Mouse (Mus musculus) heart, embryonic 14.5 days (tissue): Measurements from ENCODE around the gene Pcbp4. TPM values are rescaled to one million over a fixed set of nuclear protein-coding genes. Genes with fewer than 3 reads are reported as not detected.

ENCODE experiments used
- ATAC-seq: fragments of 200-750 bp; cut with Nextera tagmentation; 2 replicates; pipeline ENCODE4 v1.8.0; 2017; ENCODE audit warnings: low read depth, moderate TSS enrichment; ENCODE audit not compliant: insufficient number of reproducible peaks, insufficient read depth, low FRiP score
- H3K27ac ChIP-seq, 2 experiments: fragments of 200-500 bp in 1 of 2; fragments of 300-500 bp in 1 of 2; sonication (generic) in 1 of 2; replicated peaks in 1 of 2; 2 replicates each; pipeline ENCODE4 v1.5.1; 2012 to 2014; ENCODE audit warnings: low read depth in 2 of 2, low read length in 2 of 2, control low read depth in 1 of 2, mild to moderate bottlenecking in 1 of 2, mixed read lengths in 1 of 2; ENCODE audit not compliant: control insufficient read depth in 1 of 2, insufficient read depth in 1 of 2
- H3K27me3 ChIP-seq: fragments of 300-500 bp; sonication (generic); 2 replicates; pipeline ENCODE4 v1.6.1; 2014; ENCODE audit warnings: mild to moderate bottlenecking, low read length, control low read depth; ENCODE audit not compliant: control insufficient read depth, insufficient read depth
- H3K36me3 ChIP-seq: fragments of 300-500 bp; sonication (generic); 2 replicates; pipeline ENCODE4 v1.6.1; 2014; ENCODE audit warnings: mild to moderate bottlenecking, control low read depth, low read length, mixed read lengths; ENCODE audit not compliant: control insufficient read depth, insufficient read depth
- H3K4me1 ChIP-seq, 2 experiments: fragments of 200-500 bp in 1 of 2; fragments of 300-500 bp in 1 of 2; sonication (generic) in 1 of 2; 2 replicates each; pipeline ENCODE4 v1.6.1; 2012 to 2014; ENCODE audit warnings: low read length in 2 of 2, control low read depth in 1 of 2, mixed read lengths in 1 of 2; ENCODE audit not compliant: control insufficient read depth in 2 of 2, insufficient read depth in 2 of 2
- H3K4me2 ChIP-seq: fragments of 300-500 bp; sonication (generic); 2 replicates; pipeline ENCODE4 v1.6.1; 2014; ENCODE audit warnings: mild to moderate bottlenecking, low read length
- H3K4me3 ChIP-seq, 2 experiments: fragments of 200-500 bp in 1 of 2; fragments of 300-500 bp in 1 of 2; sonication (generic) in 1 of 2; 2 replicates each; pipeline ENCODE4 v1.5.1; 2012 to 2014; ENCODE audit warnings: low read length in 2 of 2, mild to moderate bottlenecking in 2 of 2, control low read depth in 1 of 2, low read depth in 1 of 2, moderate library complexity in 1 of 2; ENCODE audit not compliant: control insufficient read depth in 1 of 2, insufficient read depth in 1 of 2
- H3K9ac ChIP-seq: fragments of 300-500 bp; sonication (generic); 2 replicates; pipeline ENCODE4 v1.6.1; 2014; ENCODE audit warnings: mild to moderate bottlenecking, low read length
- H3K9me3 ChIP-seq: fragments of 300-500 bp; sonication (generic); 2 replicates; pipeline ENCODE4 v1.6.1; 2016; ENCODE audit warnings: low read length, control low read depth; ENCODE audit not compliant: control insufficient read depth
- WGBS: fragments of 180-500 bp; shearing (Covaris S2); extraction: QIAGEN DNeasy Blood & Tissue Kit; methylation state at CpG from one replicate; pipeline ENCODE4 v1.1.7; 2014; 5-methylcytosine and 5-hydroxymethylcytosine counted together
- polyA plus RNA-seq: library from polyadenylated mRNA; unstranded; fragments of >200 nt; fragmentation: Nextera tagmentation; extraction: Ambion mirVana; gene quantifications from 2 replicates; pipeline ENCODE4 v1.2.1, GENCODE M21; 2014

Gene Pcbp4
- polyA plus RNA-seq, 1 experiment from 2014 or later = 66.4 TPM

DNA sequence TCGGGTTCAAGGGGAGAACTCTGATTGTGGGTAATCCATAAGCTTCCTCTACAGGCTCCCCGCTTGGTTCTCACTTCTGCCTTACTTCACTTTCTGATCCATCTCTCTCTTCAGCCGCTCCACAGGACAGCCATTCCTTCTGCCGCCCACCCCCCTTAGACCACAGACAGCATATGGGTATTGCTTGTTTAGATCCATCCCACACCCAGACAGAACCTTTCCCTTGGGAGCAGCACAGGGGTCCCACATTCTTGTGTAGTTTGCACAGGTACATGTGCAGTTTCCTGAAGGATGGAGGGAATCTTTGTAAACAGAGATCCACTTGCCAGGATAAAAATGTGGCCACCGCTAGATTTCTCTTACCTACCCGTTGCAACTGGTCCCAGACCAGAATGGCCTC lies 740 bp upstream of the Pcbp4 start:
- Histone ChIP-seq H3K27ac (no peak overlapping the region; a peak in 1 of 4 replicates), H3K27me3 (no peaks in the 10 kb centered on the region)
- ATAC-seq = no peak

GRCm38 (mm10) chr9:106452821-106453220 lies 270 bp upstream of the Pcbp4 start:
- no peaks in the 10 kb centered on the region for H3K9me3 ChIP-seq
- H3K4me2 ChIP-seq = peak overlapping the region; percentile 94
- H3K36me3 ChIP-seq = 0 out of 2 replicates have a peak, but pooled peaks cover 6% of the 10 kb centered on the region
- no peak for ATAC-seq
- H3K27me3 ChIP-seq = no peaks in the 10 kb centered on the region
- H3K9ac ChIP-seq = peak overlapping the region; percentile 86
- 3% methylated on average over 7 of the region's 7 CpGs for WGBS
- H3K27ac ChIP-seq = peak overlapping the region in 1 of 2 experiments; percentile 91; a peak in 1 of 4 replicates
- H3K4me1 ChIP-seq = peaks cover 45 to 71% of the 10 kb centered on the region in 2 experiments
- peak overlapping the region; percentile 66 to 77; a peak in 3 of 4 replicates for H3K4me3 ChIP-seq

More for the DNA sequence above, 740 bp upstream of the Pcbp4 start:
- Histone ChIP-seq H3K4me3 (no peak overlapping the region), H3K36me3 (0 out of 2 replicates have a peak, but pooled peaks cover 6% of the 10 kb centered on the region), H3K9ac (no peak overlapping the region), H3K4me1 (peaks cover 45 to 68% of the 10 kb centered on the region in 2 experiments), H3K9me3 (no peaks in the 10 kb centered on the region), H3K4me2 (peak overlapping the region; percentile 94; the same call in 1 of the 2 replicates)
- WGBS = 47% methylated on average over 6 of the region's 6 CpGs

DNA sequence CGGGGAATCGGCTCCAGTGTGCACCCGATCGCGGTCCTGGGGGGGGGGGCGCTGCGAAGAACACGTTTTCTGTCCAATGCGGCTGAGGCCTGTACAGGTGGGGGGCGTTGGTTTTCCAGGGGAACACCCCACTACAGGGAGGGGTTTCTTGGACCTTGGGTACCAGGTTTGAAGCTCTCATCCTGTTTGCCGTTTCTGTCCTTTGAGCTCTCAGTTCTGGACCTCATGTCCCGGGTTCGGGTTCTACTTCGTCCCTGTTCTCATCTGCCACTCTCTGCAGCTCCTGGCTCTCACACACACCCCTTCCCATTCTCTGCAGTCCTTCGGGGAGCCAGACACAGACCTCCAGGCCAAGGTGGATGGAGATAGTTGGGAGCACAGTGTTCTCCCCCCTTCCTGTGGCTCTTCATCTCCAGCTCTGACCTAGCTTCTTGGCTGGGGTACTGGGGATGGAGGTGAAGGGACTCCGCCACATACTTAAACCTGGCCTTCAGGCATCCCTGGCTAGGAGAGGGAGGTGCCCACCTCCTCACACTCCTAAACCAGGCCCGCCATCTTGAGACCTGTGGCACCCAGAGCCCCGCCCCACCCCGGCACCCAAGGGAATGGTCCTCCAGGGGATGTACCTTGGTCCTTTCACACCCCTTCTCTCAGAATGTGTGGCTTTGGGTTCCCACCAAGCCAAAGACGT lies 1.1 kb downstream of the Pcbp4 start:
- Histone ChIP-seq H3K27me3 (no peaks in the 10 kb centered on the region), H3K9ac (peak overlapping the region; percentile 86), H3K27ac (peak overlapping the region; percentile 83 to 91), H3K9me3 (no peaks in the 10 kb centered on the region), H3K4me3 (peak overlapping the region; percentile 77 to 79), H3K4me2 (peak overlapping the region; percentile 94), H3K4me1 (peaks cover 47 to 67% of the 10 kb centered on the region in 2 experiments), H3K36me3 (0 out of 2 replicates have a peak, but pooled peaks cover 6% of the 10 kb centered on the region)
- WGBS = 3% methylated on average over 13 of the region's 20 CpGs
- peak; percentile 10; the same call in 1 of the 2 replicates for ATAC-seq

GRCm38 (mm10) chr9:106454888-106455681 lies 2.0 kb downstream of the Pcbp4 start:
- WGBS = 3% methylated on average over 17 of the region's 17 CpGs
- ATAC-seq = no peak
- Histone ChIP-seq H3K4me2 (peak overlapping the region; percentile 94), H3K27ac (peak overlapping the region; percentile 83 to 91), H3K27me3 (no peaks in the 10 kb centered on the region), H3K36me3 (peaks cover 12% of the 10 kb centered on the region; the same call in 1 of the 2 replicates), H3K9ac (peak overlapping the region; percentile 86), H3K4me3 (peak overlapping the region; percentile 77 to 79), H3K4me1 (peaks cover 47 to 65% of the 10 kb centered on the region in 2 experiments), H3K9me3 (no peaks in the 10 kb centered on the region)

DNA sequence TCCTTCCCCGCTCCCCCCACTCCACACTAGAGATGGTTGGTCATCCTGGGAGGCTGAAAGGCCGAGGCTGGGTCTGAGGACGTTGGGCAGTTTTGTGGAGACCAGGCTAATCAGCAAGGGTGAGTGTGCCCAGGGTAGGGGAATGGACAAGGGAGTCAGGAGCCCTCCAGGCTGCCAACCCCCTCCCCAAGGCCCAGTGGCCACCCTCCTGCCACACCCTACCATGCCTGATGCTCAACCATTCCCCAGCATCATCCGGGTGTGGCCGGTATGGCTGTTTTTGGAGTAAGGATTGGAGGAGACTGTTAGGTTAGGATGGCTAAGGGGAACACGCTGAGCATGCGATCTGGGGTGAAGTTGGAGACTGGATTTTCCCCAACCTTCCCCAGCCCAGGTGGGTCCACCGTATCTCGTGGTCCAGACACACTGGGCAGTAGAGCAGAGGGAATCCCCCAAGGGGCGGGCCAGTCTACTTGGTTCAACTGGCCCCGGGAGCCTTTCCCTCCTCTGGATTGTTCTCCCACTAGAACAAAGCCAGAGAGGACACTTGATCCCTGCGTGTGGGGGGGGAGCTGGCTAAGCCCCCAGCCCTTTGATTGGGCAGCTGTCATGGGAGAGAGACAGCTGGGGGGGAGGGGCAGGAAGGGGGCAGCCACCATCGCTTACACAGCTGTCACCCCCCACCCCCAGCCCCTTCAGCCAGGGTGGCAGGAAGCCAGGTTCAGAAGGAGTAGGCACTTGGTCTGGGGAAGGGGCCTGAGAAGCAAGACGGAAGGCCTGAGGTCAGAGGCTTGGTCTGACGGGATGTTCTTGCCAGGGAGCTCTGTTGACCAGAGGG lies 3.5 kb downstream of the Pcbp4 start:
- H3K27ac ChIP-seq = peak overlapping the region in 1 of 2 experiments; percentile 73; a peak in 3 of 4 replicates
- H3K36me3 ChIP-seq = peaks cover 25% of the 10 kb centered on the region
- ATAC-seq = no peak
- no peak overlapping the region for H3K4me3 ChIP-seq
- no peaks in the 10 kb centered on the region for H3K27me3 ChIP-seq
- 42% methylated on average over 15 of the region's 15 CpGs for WGBS
- H3K4me2 ChIP-seq = peak overlapping the region; percentile 94
- H3K9ac ChIP-seq = peak overlapping the region; percentile 86
- H3K9me3 ChIP-seq = no peaks in the 10 kb centered on the region
- H3K4me1 ChIP-seq = peaks cover 42 to 51% of the 10 kb centered on the region in 2 experiments

GRCm38 (mm10) chr9:106457163-106457559 lies 4.1 kb downstream of the Pcbp4 start:
- ATAC-seq = no peak
- H3K4me3 ChIP-seq = no peak overlapping the region
- H3K27me3 ChIP-seq = no peaks in the 10 kb centered on the region
- no peaks in the 10 kb centered on the region for H3K9me3 ChIP-seq
- H3K27ac ChIP-seq = peak overlapping the region; percentile 9 to 73; a peak in 3 of 4 replicates
- peak overlapping the region; percentile 86 for H3K9ac ChIP-seq
- peaks cover 31% of the 10 kb centered on the region for H3K36me3 ChIP-seq
- H3K4me1 ChIP-seq = peaks cover 42 to 51% of the 10 kb centered on the region in 2 experiments
- WGBS = 48% methylated on average over 9 of the region's 9 CpGs
- peak overlapping the region; percentile 94 for H3K4me2 ChIP-seq

DNA sequence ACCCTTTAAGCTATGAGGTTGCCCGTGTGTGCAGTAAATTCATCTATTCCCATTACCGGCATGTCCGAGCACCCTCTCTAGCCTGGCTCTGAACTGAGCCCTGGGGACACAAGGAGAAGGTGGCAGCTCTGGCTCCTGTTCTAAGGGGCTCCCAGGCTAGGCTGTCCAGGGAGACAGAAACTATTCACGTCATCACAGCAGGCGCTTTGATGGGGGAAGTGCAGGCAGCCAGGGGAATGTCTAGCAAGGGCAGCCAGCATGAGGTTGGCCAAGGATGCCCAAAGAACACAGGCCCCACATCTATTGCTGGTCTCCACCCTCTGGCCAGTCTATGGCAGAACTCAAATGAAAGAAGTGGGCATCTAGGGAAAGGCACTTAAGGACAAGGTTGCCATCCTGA lies 4.8 kb downstream of the Pcbp4 start:
- H3K27ac ChIP-seq = peak overlapping the region in 1 of 2 experiments; percentile 73; a peak in 2 of 4 replicates
- WGBS = 61% methylated on average over 5 of the region's 5 CpGs
- H3K9ac ChIP-seq = no peak overlapping the region
- no peaks in the 10 kb centered on the region for H3K27me3 ChIP-seq
- H3K4me2 ChIP-seq = no peak overlapping the region
- H3K4me3 ChIP-seq = no peak overlapping the region
- H3K4me1 ChIP-seq = peaks cover 39 to 45% of the 10 kb centered on the region in 2 experiments
- H3K9me3 ChIP-seq = no peaks in the 10 kb centered on the region
- H3K36me3 ChIP-seq = peaks cover 37% of the 10 kb centered on the region
- ATAC-seq = no peak
